Mouse (Mus musculus) C2C12 (cell line): Measurements from ENCODE around the gene Thap3. TPM values are rescaled to one million over a fixed set of nuclear protein-coding genes. Genes with fewer than 3 reads are reported as not detected.
A peak's percentile ranks its signal among the peaks of the same experiment; 100 is the strongest.

Experiments
- H3K27me3 ChIP-seq: one replicate; pipeline ENCODE4 v1.6.1; 2011; ENCODE audit not compliant: control insufficient read depth, insufficient read depth, insufficient read length
- H3K36me3 ChIP-seq: one replicate; pipeline ENCODE4 v1.6.1; 2011; ENCODE audit not compliant: control insufficient read depth, insufficient read depth
- H3K4me3 ChIP-seq: one replicate; pipeline ENCODE4 v1.5.1; 2011; ENCODE audit warnings: mild to moderate bottlenecking, control low read depth; ENCODE audit not compliant: poor library complexity, insufficient read depth, severe bottlenecking
- H3K79me2 ChIP-seq: one replicate; pipeline ENCODE4 v1.6.1; 2011; ENCODE audit not compliant: control insufficient read depth, insufficient read depth
- H3K79me3 ChIP-seq: one replicate; pipeline ENCODE4 v1.6.1; 2011; ENCODE audit warnings: low read depth, control low read depth
- H3ac ChIP-seq: one replicate; pipeline ENCODE3; 2011; ENCODE audit warnings: low read depth; ENCODE audit not compliant: control insufficient read depth, insufficient read length
- CEBPB ChIP-seq: IDR thresholded peaks from one replicate; pipeline ENCODE4 v1.6.1; 2011; ENCODE audit warnings: low read depth, mild to moderate bottlenecking, control low read depth, moderate library complexity
- CTCF ChIP-seq: IDR thresholded peaks from one replicate; pipeline ENCODE4 v1.5.1; 2011; ENCODE audit not compliant: control insufficient read depth, insufficient read depth, insufficient read length
- FOSL1 ChIP-seq: IDR thresholded peaks from one replicate; pipeline ENCODE4 v1.8.0; 2011; ENCODE audit warnings: mild to moderate bottlenecking, low read length; ENCODE audit not compliant: poor library complexity, insufficient read depth, severe bottlenecking
- MAX ChIP-seq: IDR thresholded peaks from one replicate; pipeline ENCODE4 v1.6.1; 2011; ENCODE audit warnings: mild to moderate bottlenecking, control low read depth
- MYOD1 ChIP-seq: IDR thresholded peaks from one replicate; pipeline ENCODE4 v1.6.1; 2011; ENCODE audit warnings: low read depth; ENCODE audit not compliant: control insufficient read depth, insufficient read length
- MYOG ChIP-seq: IDR thresholded peaks from one replicate; pipeline ENCODE4 v1.6.1; 2011; ENCODE audit not compliant: control insufficient read depth, insufficient read length; ENCODE audit errors: extremely low read depth
- USF1 ChIP-seq: IDR thresholded peaks from one replicate; pipeline ENCODE4 v1.6.1; 2011; ENCODE audit warnings: low read depth, mild to moderate bottlenecking, control low read depth, moderate library complexity
- polyA plus RNA-seq: library from polyadenylated mRNA; unstranded; fragments of >200 nt; fragmentation: generic; extraction: Trizol; gene quantifications from one replicate; pipeline ENCODE4 v1.2.1, GENCODE M21; 2012; ENCODE audit warnings: missing spikeins

Gene Thap3
- polyA plus RNA-seq, 1 experiment = 32.8 TPM

DNA sequence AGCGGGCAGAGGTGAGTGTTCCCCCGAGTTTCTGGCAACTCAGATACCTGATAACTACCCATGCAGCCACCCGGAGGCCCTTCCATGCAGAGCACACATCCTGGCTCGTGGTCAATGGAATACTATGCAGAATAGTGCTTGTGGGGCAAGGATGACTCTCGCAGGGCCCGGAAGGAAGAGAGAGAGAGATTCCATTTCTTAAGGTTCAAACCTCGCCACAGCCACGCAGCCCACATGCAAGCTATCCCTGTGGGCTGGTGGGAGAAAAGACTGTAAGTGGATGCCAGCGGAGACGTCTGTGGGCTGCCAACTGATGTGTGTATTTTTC, 819 bp downstream of the Thap3 start:
- no peaks in the 10 kb centered on the region for H3K27me3 ChIP-seq
- peaks cover 26% of the 10 kb centered on the region for H3K36me3 ChIP-seq
- H3K79me2 ChIP-seq = peaks cover 46% of the 10 kb centered on the region
- H3K79me3 ChIP-seq = peaks cover 3% of the 10 kb centered on the region
- H3K4me3 ChIP-seq = peak overlapping the region; percentile 60
- H3ac ChIP-seq = peak overlapping the region; percentile 89
- TF ChIP-seq CTCF (no peak), CEBPB (no peak), USF1 (no peak), FOSL1 (no peak), MAX (no peak), MYOG (no peak), MYOD1 (no peak)

DNA sequence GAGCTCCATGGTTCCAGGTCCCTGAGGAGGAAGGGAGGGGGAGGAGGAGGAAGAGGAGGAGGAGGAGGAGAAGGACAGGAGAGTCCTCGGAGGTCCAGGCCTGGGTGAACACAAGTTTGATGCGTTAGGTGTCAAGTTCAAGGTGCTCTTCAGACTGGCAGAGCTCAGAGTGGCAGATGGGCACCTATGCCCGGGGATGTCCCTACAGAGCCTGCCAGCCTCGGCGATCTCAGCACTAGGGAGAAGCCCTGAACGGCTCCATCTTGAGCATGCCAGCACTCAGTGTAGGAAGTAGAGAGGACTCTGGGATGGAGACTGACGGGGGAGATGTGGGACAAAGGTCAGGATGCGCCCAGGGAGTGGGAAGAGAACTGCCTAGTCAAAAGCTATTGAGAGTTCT, 2.1 kb downstream of the Thap3 start:
- no peak for TF ChIP-seq USF1
- no peak for TF ChIP-seq CEBPB
- no peak for TF ChIP-seq MAX
- TF ChIP-seq MYOD1 = no peak
- no peak for TF ChIP-seq CTCF
- Histone ChIP-seq H3K79me3 (no peaks in the 10 kb centered on the region), H3K27me3 (no peaks in the 10 kb centered on the region), H3K36me3 (peaks cover 21% of the 10 kb centered on the region), H3K79me2 (peaks cover 34% of the 10 kb centered on the region), H3K4me3 (no peak overlapping the region), H3ac (no peak overlapping the region)

DNA sequence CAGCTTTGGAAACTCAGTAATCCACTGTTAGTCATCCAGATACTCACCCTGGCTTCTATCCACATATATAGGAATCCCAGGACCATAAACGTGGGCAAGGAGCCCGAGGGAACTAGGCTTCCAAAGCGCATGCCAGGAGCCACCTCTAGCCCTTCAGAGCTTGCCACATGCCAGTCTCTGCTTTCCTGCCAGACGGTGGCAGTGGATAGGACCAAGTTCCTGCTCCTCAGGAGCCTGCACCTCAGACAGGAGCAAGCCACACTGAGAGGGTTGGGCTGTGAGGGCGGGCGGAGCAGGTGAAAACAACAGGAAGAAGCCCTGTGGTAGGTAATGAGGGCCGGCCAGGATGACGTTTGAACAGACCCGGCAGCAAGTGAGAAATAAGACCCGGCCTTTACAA, 2.9 kb downstream of the Thap3 start:
- Histone ChIP-seq H3K4me3 (no peak overlapping the region), H3K27me3 (no peaks in the 10 kb centered on the region), H3K36me3 (peaks cover 19% of the 10 kb centered on the region), H3K79me2 (peaks cover 34% of the 10 kb centered on the region), H3K79me3 (no peaks in the 10 kb centered on the region), H3ac (no peak overlapping the region)
- TF ChIP-seq MYOD1 (no peak), CTCF (no peak), MAX (no peak), CEBPB (no peak), USF1 (no peak), FOSL1 (no peak), MYOG (no peak)

DNA sequence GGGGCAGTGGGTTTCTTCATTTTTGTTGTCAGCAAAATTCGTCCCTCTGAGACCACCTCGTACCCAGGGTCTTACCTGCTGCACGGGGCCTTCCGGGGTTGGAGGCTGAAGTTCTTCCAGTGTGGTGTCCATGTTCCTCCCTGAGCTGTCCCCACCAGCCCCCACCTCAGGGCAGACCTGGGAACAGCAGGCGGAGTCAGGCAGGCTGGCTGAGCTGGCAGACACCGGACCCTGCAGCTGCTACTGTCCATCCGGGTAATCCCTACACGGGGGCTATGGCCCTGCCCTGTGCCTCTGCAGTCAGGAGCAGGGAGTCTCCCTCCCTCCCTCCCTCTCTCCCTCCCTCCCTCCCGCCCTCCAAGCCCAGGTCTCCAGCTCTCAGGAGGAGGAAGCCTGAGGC, 5.2 kb downstream of the Thap3 start:
- no peak overlapping the region for H3K4me3 ChIP-seq
- peaks cover 22% of the 10 kb centered on the region for H3K79me2 ChIP-seq
- H3K79me3 ChIP-seq = no peaks in the 10 kb centered on the region
- peak overlapping the region; percentile 46 for H3ac ChIP-seq
- H3K36me3 ChIP-seq = peaks cover 32% of the 10 kb centered on the region
- no peaks in the 10 kb centered on the region for H3K27me3 ChIP-seq
- TF ChIP-seq MAX = no peak
- peak; percentile 99 for TF ChIP-seq MYOD1

DNA sequence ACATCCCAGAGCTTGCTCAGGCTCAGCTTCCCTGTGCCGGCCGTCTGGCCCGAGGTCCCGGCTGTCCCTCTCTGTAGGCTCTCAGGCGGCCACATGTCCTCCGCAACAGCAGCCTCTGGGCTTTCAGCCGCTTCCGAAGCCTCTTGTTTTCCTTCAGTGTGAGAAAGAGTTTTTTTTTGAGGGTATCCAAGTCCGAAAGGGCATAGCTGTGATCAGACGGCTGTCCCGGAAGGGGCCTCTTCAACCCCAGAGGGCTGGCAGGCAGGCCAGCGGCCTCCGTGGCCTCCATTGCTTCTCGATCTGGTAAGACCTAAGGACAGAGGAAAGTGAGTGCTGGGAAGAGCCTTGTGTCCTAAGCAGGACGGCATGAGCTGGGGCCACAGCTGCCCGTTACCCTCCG, 5.8 kb downstream of the Thap3 start:
- Histone ChIP-seq H3K36me3 (peaks cover 35% of the 10 kb centered on the region), H3K27me3 (no peaks in the 10 kb centered on the region), H3ac (peak overlapping the region; percentile 51), H3K79me3 (no peaks in the 10 kb centered on the region), H3K79me2 (peaks cover 17% of the 10 kb centered on the region), H3K4me3 (no peak overlapping the region)
- TF ChIP-seq MYOG = no peak

DNA sequence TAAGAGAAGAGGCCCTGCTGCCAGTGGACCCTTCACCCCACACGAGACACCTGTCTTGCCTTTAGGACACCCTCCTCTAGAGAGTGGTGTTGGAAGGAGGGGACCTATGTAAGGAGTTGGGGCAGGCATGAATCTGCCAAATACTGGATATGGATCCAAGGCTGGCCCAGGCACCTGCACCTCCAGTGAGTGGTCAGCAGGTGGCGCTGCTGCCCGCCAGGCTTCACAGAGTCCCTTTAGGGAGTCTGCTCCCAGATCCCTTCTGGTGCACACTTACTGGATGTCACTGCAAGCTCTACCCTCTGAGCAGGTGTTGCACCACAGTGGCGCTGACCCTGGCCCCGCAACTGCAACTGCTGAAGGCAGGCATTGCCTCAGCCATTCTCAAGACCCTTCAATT, 7.4 kb downstream of the Thap3 start:
- H3K36me3 ChIP-seq = peaks cover 50% of the 10 kb centered on the region
- H3K79me2 ChIP-seq = peaks cover under 1% of the 10 kb centered on the region
- H3K27me3 ChIP-seq = no peaks in the 10 kb centered on the region
- TF ChIP-seq MAX (no peak), FOSL1 (no peak), CEBPB (no peak), CTCF (peak; percentile 97), USF1 (no peak), MYOD1 (no peak)
- H3K4me3 ChIP-seq = no peak overlapping the region
- no peaks in the 10 kb centered on the region for H3K79me3 ChIP-seq
- no peak overlapping the region for H3ac ChIP-seq
